Mouse (Mus musculus): ENCODE results near the gene Otoa.

Otoa gene

GRCm38 (mm10) chr7:121082949-121083513 is 1.6 kb downstream of the Otoa start:
- DNase-seq (ENCODE audit: low spot score in 2 of 2) = no peak

GRCm38 (mm10) chr7:121084840-121085453 is 3.5 kb downstream of the Otoa start:
- no peak for DNase-seq (ENCODE audit: low spot score in 2 of 2)

- DNase-seq (ENCODE audit: low spot score in 2 of 2) = no peak
Measured at GRCm38 (mm10) chr7:121085500-121085899, 4.0 kb downstream of the Otoa start.

- DNase-seq (ENCODE audit: low spot score in 2 of 2) = no peak
Measured at GRCm38 (mm10) chr7:121088745-121089144, 7.3 kb downstream of the Otoa start.

GRCm38 (mm10) chr7:121090748-121091147 is 9.3 kb downstream of the Otoa start:
- DNase-seq (ENCODE audit: low spot score in 2 of 2) = no peak

- DNase-seq (ENCODE audit: low spot score in 2 of 2) = no peak
Measured at GRCm38 (mm10) chr7:121093026-121093425, 11.6 kb downstream of the Otoa start.

- DNase-seq (ENCODE audit: low spot score in 2 of 2) = no peak
Measured at GRCm38 (mm10) chr7:121098614-121099389, 17.4 kb downstream of the Otoa start.

- DNase-seq (ENCODE audit: low spot score in 2 of 2) = no peak
Measured at GRCm38 (mm10) chr7:121107851-121108250, 26.4 kb downstream of the Otoa start.

- no peak for DNase-seq (ENCODE audit: low spot score in 2 of 2)
Measured at GRCm38 (mm10) chr7:121111321-121111720, 29.9 kb downstream of the Otoa start.

GRCm38 (mm10) chr7:121111762-121112161 is 30.3 kb downstream of the Otoa start:
- no peak for DNase-seq (ENCODE audit: low spot score in 2 of 2)

GRCm38 (mm10) chr7:121120143-121120818 is 38.8 kb downstream of the Otoa start:
- peak; percentile 65 to 90 for DNase-seq (ENCODE audit: low spot score in 2 of 2)

GRCm38 (mm10) chr7:121130837-121131236 is 49.4 kb downstream of the Otoa start:
- DNase-seq (ENCODE audit: low spot score in 2 of 2) = no peak

- DNase-seq (ENCODE audit: low spot score in 2 of 2) = no peak
Measured at GRCm38 (mm10) chr7:121141274-121141673, 59.8 kb downstream of the Otoa start.

GRCm38 (mm10) chr7:121150662-121151061 is 69.2 kb downstream of the Otoa start:
- DNase-seq (ENCODE audit: low spot score in 2 of 2) = no peak

- DNase-seq (ENCODE audit: low spot score in 2 of 2) = no peak
Measured at GRCm38 (mm10) chr7:121152186-121152585, 70.7 kb downstream of the Otoa start.

GRCm38 (mm10) chr7:121165616-121166015 is 84.2 kb downstream of the Otoa start:
- no peak for DNase-seq (ENCODE audit: low spot score in 2 of 2)

GRCm38 (mm10) chr7:121171888-121172287 is 90.4 kb downstream of the Otoa start:
- no peak for DNase-seq (ENCODE audit: low spot score in 2 of 2)

- DNase-seq (ENCODE audit: low spot score in 2 of 2) = no peak
Measured at GRCm38 (mm10) chr7:121187201-121187786, 105.8 kb downstream of the Otoa start.

GRCm38 (mm10) chr7:121188976-121189375 is 107.5 kb downstream of the Otoa start:
- DNase-seq (ENCODE audit: low spot score in 2 of 2) = no peak

GRCm38 (mm10) chr7:121198933-121199332 is 117.5 kb downstream of the Otoa start:
- DNase-seq (ENCODE audit: low spot score in 2 of 2) = no peak

- no peak for DNase-seq (ENCODE audit: low spot score in 2 of 2)
Measured at GRCm38 (mm10) chr7:121211804-121212203, 130.4 kb downstream of the Otoa start.

Measured in spleen, postnatal 4 days (tissue).